Mouse (Mus musculus) thymus, postnatal 36 days (tissue): ENCODE data around the gene Kif23.

ENCODE experiments used
- DNase-seq, 2 experiments: peaks; one replicate each; pipeline ENCODE4 v3.0.0; 2022; ENCODE audit warnings: mixed read lengths in 2 of 2

Kif23 gene

GRCm38 (mm10) chr9:61946623-61947401 lies at the start of gene Kif23:
Gene Kif23 (minus strand): TSS chr9:61946774.
- peak; percentile 98 to 99 for DNase-seq

- no peak for DNase-seq
These were observed 44.6 kb upstream of the Kif23 start for GRCm38 (mm10) chr9:61991158-61991557.

GRCm38 (mm10) chr9:61990738-61991137 lies 44.2 kb upstream of the Kif23 start:
- no peak for DNase-seq

- peak; percentile 53 to 58 for DNase-seq
These were observed 39.5 kb upstream of the Kif23 start for GRCm38 (mm10) chr9:61986055-61986454.

GRCm38 (mm10) chr9:61985183-61985863 lies 38.7 kb upstream of the Kif23 start:
- peak; percentile 70 to 74 for DNase-seq

- peak; percentile 27 to 62 for DNase-seq
These were observed 36.5 kb upstream of the Kif23 start for GRCm38 (mm10) chr9:61982940-61983620.

- DNase-seq = no peak
These were observed 35.3 kb upstream of the Kif23 start for GRCm38 (mm10) chr9:61981876-61982275.

- DNase-seq = no peak
These were observed 33.4 kb upstream of the Kif23 start for GRCm38 (mm10) chr9:61979983-61980382.

GRCm38 (mm10) chr9:61977258-61977945 lies 30.8 kb upstream of the Kif23 start:
- no peak for DNase-seq

- no peak for DNase-seq
These were observed 25.5 kb upstream of the Kif23 start for GRCm38 (mm10) chr9:61972031-61972430.

GRCm38 (mm10) chr9:61971045-61971444 lies 24.5 kb upstream of the Kif23 start:
- DNase-seq = no peak

- no peak for DNase-seq
These were observed 20.8 kb upstream of the Kif23 start for GRCm38 (mm10) chr9:61967357-61967756.

- DNase-seq = no peak
These were observed 19.4 kb upstream of the Kif23 start for GRCm38 (mm10) chr9:61965987-61966386.

- peak; percentile 76 to 78 for DNase-seq
These were observed 18.9 kb upstream of the Kif23 start for GRCm38 (mm10) chr9:61965411-61965930.

- no peak for DNase-seq
These were observed 16.8 kb upstream of the Kif23 start for GRCm38 (mm10) chr9:61963356-61963755.

- no peak for DNase-seq
These were observed 14.6 kb upstream of the Kif23 start for GRCm38 (mm10) chr9:61961181-61961580.

GRCm38 (mm10) chr9:61960753-61961152 lies 14.2 kb upstream of the Kif23 start:
- peak; percentile 36 to 52 for DNase-seq

GRCm38 (mm10) chr9:61959921-61960569 lies 13.5 kb upstream of the Kif23 start:
- DNase-seq = no peak

GRCm38 (mm10) chr9:61954707-61955106 lies 8.1 kb upstream of the Kif23 start:
- no peak for DNase-seq

- no peak for DNase-seq
These were observed 5.7 kb upstream of the Kif23 start for GRCm38 (mm10) chr9:61952241-61952640.

GRCm38 (mm10) chr9:61947402-61948346 lies 1.1 kb upstream of the Kif23 start:
- DNase-seq = peak; percentile 74 to 78
